Mouse (Mus musculus): ENCODE measurements at regions not wholly inside any gene's neighbourhood (a gene's known extent, or its start where the extent isn't known, plus 50 kb on each side); places are given as distances from the start of the nearest gene placed in this dataset.

- intact Hi-C loops (cut with DNase I), result no loop called here
- Histone ChIP-seq H3K27ac (no peak overlapping the region), H3K4me3 (no peak overlapping the region)
- DNase-seq (ENCODE audit: extremely low spot score in 1 of 2, low spot score in 2 of 2), result no peak
- no peak for TF ChIP-seq CTCF (IDR thresholded peaks at IDR 0.05)
These were observed 187.0 kb upstream of the Rybp start for GRCm38 (mm10) chr6:100474326-100474725.

GRCm38 (mm10) chr6:100470071-100470470 lies 182.8 kb upstream of the Rybp start:
- Histone ChIP-seq H3K27ac (no peak overlapping the region), H3K4me3 (no peak overlapping the region)
- intact Hi-C loops (cut with DNase I), result no loop called here
- DNase-seq (ENCODE audit: extremely low spot score in 1 of 2, low spot score in 2 of 2), result no peak
- no peak for TF ChIP-seq CTCF (IDR thresholded peaks at IDR 0.05)

GRCm38 (mm10) chr6:100462757-100463156 lies 175.5 kb upstream of the Rybp start:
- Histone ChIP-seq H3K4me3 (no peak overlapping the region), H3K27ac (no peak overlapping the region)
- intact Hi-C loops (cut with DNase I), result no loop called here
- TF ChIP-seq CTCF (IDR thresholded peaks at IDR 0.05), result no peak
- no peak for DNase-seq (ENCODE audit: extremely low spot score in 1 of 2, low spot score in 2 of 2)

- TF ChIP-seq CTCF (IDR thresholded peaks at IDR 0.05), result no peak
- intact Hi-C loops (cut with DNase I), result no loop called here
These were observed 166.1 kb upstream of the Rybp start for GRCm38 (mm10) chr6:100453401-100453800.

GRCm38 (mm10) chr6:100452097-100453002 lies 165.1 kb upstream of the Rybp start:
- Histone ChIP-seq H3K27ac (no peak overlapping the region), H3K4me3 (no peak overlapping the region)
- intact Hi-C loops (cut with DNase I), result no loop called here
- no peak for TF ChIP-seq CTCF (IDR thresholded peaks at IDR 0.05)
- DNase-seq (ENCODE audit: extremely low spot score in 1 of 2, low spot score in 2 of 2), result no peak

More at GRCm38 (mm10) chr6:100453401-100453800, 166.1 kb upstream of the Rybp start:
- no peak overlapping the region for H3K27ac ChIP-seq
- no peak for DNase-seq (ENCODE audit: extremely low spot score in 1 of 2, low spot score in 2 of 2)
- no peak overlapping the region for H3K4me3 ChIP-seq

GRCm38 (mm10) chr6:100450108-100450507 lies 162.8 kb upstream of the Rybp start:
- TF ChIP-seq CTCF (IDR thresholded peaks at IDR 0.05), result no peak
- DNase-seq (ENCODE audit: extremely low spot score in 1 of 2, low spot score in 2 of 2), result no peak
- Histone ChIP-seq H3K27ac (no peak overlapping the region), H3K4me3 (no peak overlapping the region)
- intact Hi-C loops (cut with DNase I), result no loop called here

GRCm38 (mm10) chr6:100449087-100449486 lies 161.8 kb upstream of the Rybp start:
- intact Hi-C loops (cut with DNase I), result no loop called here
- peak; percentile 2 for TF ChIP-seq CTCF (IDR thresholded peaks at IDR 0.05)
- Histone ChIP-seq H3K27ac (no peak overlapping the region), H3K4me3 (no peak overlapping the region)
- DNase-seq (ENCODE audit: extremely low spot score in 1 of 2, low spot score in 2 of 2), result no peak

GRCm38 (mm10) chr6:100447211-100447610 lies 159.9 kb upstream of the Rybp start:
- no peak for TF ChIP-seq CTCF (IDR thresholded peaks at IDR 0.05)
- intact Hi-C loops (cut with DNase I), result no loop called here
- H3K27ac ChIP-seq, result no peak overlapping the region
- no peak overlapping the region for H3K4me3 ChIP-seq
- no peak for DNase-seq (ENCODE audit: extremely low spot score in 1 of 2, low spot score in 2 of 2)

- DNase-seq (ENCODE audit: extremely low spot score in 1 of 2, low spot score in 2 of 2), result no peak
- H3K4me3 ChIP-seq, result no peak overlapping the region
- no peak overlapping the region for H3K27ac ChIP-seq
- TF ChIP-seq CTCF (IDR thresholded peaks at IDR 0.05), result no peak
- intact Hi-C loops (cut with DNase I), result no loop called here
These were observed 159.5 kb upstream of the Rybp start for GRCm38 (mm10) chr6:100446804-100447203.

GRCm38 (mm10) chr6:100439071-100439737 lies 151.9 kb upstream of the Rybp start:
- H3K27ac ChIP-seq, result no peak overlapping the region
- no peak for TF ChIP-seq CTCF (IDR thresholded peaks at IDR 0.05)
- intact Hi-C loops (cut with DNase I), result loop anchor here (5.0 kb wide), 1 partner anchor 77 kb away; no protein-coding TSS in a partner anchor
- DNase-seq (ENCODE audit: extremely low spot score in 1 of 2, low spot score in 2 of 2), result peak; percentile 29 to 33
- peak overlapping the region; percentile 39 for H3K4me3 ChIP-seq

- Histone ChIP-seq H3K4me3 (peak overlapping the region; percentile 39), H3K27ac (no peak overlapping the region)
- TF ChIP-seq CTCF (IDR thresholded peaks at IDR 0.05), result no peak
- peak; percentile 48 to 60 for DNase-seq (ENCODE audit: extremely low spot score in 1 of 2, low spot score in 2 of 2)
- intact Hi-C loops (cut with DNase I), result loop anchor here (5.0 kb wide), 1 partner anchor 76 kb away; no protein-coding TSS in a partner anchor
These were observed 151.3 kb upstream of the Rybp start for GRCm38 (mm10) chr6:100438511-100438991.

- intact Hi-C loops (cut with DNase I), result loop anchor here (5.0 kb wide), 1 partner anchor 76 kb away; no protein-coding TSS in a partner anchor
- Histone ChIP-seq H3K27ac (no peak overlapping the region), H3K4me3 (no peak overlapping the region; the same call in 1 of the 2 replicates)
- TF ChIP-seq CTCF (IDR thresholded peaks at IDR 0.05), result no peak
- no peak for DNase-seq (ENCODE audit: extremely low spot score in 1 of 2, low spot score in 2 of 2)
These were observed 150.7 kb upstream of the Rybp start for GRCm38 (mm10) chr6:100437980-100438379.
